Mouse (Mus musculus): ENCODE data around the gene Theg.

The Theg gene

DNA sequence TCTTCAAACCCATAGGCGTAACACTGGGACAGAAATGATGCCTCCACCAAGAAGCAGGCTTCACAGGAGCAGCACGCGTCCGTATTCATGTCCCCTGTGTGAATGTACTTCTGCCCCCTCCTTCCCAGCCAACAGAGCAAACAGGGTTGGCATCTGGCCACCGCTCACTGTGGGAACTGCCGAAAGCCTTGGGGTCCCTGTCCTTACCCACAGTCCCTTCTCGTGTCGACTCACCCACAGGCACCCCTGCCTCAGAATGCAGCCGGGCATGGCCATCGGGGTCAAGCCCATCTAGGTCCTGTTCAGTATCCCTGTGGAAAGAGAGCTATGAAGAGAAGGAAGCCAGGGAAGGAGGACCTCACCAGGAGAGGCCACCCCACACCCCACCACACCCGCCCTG lies 45.0 kb downstream of the Theg start:
- Histone ChIP-seq H3K27me3 (ENCODE audit: insufficient read depth, low read length) (no peaks in the 10 kb centered on the region), H3K4me1 (replicated peaks; ENCODE audit: low read depth, low read length) (peaks cover 31% of the 10 kb centered on the region), H3K36me3 (ENCODE audit: insufficient read depth, low read length) (peaks cover 93% of the 10 kb centered on the region), H3K9me3 (ENCODE audit: low read length) (peaks cover 12% of the 10 kb centered on the region), H3K4me3 (replicated peaks; ENCODE audit: low read length) (no peak overlapping the region)
- TF ChIP-seq NANOG (IDR thresholded peaks at IDR 0.05; ENCODE audit: borderline replicate concordance, low read length) (no peak), POU5F1 (IDR thresholded peaks at IDR 0.05; ENCODE audit: borderline replicate concordance, low read length) (no peak), CTCF (conservative IDR thresholded peaks at IDR 0.05; ENCODE audit: low read length) (no peak)

DNA sequence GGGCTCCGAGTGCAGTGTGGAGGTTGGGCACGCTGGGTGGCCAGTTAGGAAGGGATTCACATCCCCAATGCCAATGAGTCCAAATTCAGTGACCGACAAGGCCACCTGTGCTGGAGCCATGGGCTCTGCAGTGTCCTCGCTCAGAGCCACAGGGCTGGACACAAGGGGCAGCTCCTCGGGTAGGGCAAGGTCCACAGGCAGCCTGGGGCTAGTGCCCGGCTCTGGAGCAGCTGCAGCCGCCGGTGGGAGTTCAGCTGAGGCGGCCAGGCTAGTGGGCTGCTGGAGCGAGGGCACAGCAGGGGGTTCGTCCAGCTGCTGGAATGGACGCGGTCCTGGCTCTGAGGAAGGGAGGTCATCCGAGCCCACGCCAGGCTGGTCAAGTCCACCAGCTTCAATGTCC lies 45.6 kb downstream of the Theg start:
- Histone ChIP-seq H3K4me3 (replicated peaks; ENCODE audit: low read length) (no peak overlapping the region), H3K4me1 (replicated peaks; ENCODE audit: low read depth, low read length) (peaks cover 30% of the 10 kb centered on the region), H3K36me3 (ENCODE audit: insufficient read depth, low read length) (peaks cover 86% of the 10 kb centered on the region), H3K9me3 (ENCODE audit: low read length) (peaks cover 12% of the 10 kb centered on the region), H3K27me3 (ENCODE audit: insufficient read depth, low read length) (no peaks in the 10 kb centered on the region)
- TF ChIP-seq NANOG (IDR thresholded peaks at IDR 0.05; ENCODE audit: borderline replicate concordance, low read length) (no peak), CTCF (conservative IDR thresholded peaks at IDR 0.05; ENCODE audit: low read length) (no peak), POU5F1 (IDR thresholded peaks at IDR 0.05; ENCODE audit: borderline replicate concordance, low read length) (no peak)

DNA sequence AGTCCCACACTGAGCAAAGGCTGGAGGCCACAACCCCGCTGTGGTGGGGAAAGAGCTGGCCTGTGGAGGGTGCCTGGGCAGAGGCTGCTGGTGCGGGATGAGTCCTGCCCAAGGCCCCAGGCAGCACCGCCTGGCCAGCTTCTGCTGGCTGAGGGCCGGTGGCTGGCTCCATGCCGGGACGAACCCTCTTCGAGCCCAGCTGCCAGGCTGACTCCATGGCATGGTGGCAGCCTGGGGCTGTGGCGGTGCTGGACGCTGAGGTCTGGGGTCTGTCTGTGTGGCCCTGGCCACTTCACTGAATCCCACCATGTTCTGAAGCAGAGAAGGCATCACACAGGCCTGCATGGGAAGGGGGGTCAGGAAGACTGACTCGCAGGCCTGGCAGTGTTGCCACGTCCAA lies 46.4 kb downstream of the Theg start:
- no peak for TF ChIP-seq CTCF (conservative IDR thresholded peaks at IDR 0.05; ENCODE audit: low read length)
- no peak for TF ChIP-seq NANOG (IDR thresholded peaks at IDR 0.05; ENCODE audit: borderline replicate concordance, low read length)
- TF ChIP-seq POU5F1 (IDR thresholded peaks at IDR 0.05; ENCODE audit: borderline replicate concordance, low read length), result no peak
- peaks cover 7% of the 10 kb centered on the region for H3K27me3 ChIP-seq (ENCODE audit: insufficient read depth, low read length)
- peaks cover 30% of the 10 kb centered on the region for H3K4me1 ChIP-seq (replicated peaks; ENCODE audit: low read depth, low read length)
- peaks cover 78% of the 10 kb centered on the region for H3K36me3 ChIP-seq (ENCODE audit: insufficient read depth, low read length)
- H3K9me3 ChIP-seq (ENCODE audit: low read length), result peaks cover 12% of the 10 kb centered on the region
- H3K4me3 ChIP-seq (replicated peaks; ENCODE audit: low read length), result peak overlapping the region; percentile 66

DNA sequence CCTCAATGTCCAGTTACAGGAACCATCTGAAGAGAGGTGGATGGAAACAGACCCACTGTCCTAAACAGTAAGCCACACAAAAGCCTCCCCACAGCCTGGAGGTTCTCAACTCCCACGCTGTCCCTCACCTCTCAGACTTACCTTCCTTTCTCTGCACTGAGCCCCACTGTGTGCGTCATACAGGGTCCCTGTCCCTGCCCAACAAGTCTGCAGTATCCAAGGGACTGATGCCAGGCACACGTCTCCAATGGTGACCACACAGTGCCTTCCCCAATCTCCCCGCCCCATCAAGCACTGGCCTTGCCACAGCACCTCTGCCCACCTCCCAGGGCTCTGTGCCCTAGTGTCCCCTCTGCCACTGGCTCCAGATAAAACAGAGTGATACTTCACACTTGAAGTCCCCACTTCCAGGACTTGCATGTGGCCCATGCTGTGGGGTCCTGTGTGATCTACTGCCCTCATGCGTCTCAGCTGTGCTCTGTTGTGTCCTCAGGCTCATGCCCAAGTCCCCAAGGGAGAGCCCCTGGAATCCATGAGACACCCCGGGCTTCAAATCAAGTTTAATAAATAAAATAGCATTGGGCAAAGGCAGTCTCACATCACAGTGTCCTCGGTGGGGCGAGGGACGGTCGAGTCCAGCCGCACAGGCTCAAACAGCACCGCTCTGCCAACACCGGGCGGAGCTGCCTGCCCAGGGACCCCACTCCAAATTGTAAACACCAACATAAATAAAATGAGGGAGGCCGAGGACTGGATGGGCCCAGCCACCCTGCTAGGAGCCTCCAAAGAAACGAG lies 47.2 kb downstream of the Theg start:
- H3K4me1 ChIP-seq (replicated peaks; ENCODE audit: low read depth, low read length), result peaks cover 30% of the 10 kb centered on the region
- H3K27me3 ChIP-seq (ENCODE audit: insufficient read depth, low read length), result peaks cover 14% of the 10 kb centered on the region
- peaks cover 70% of the 10 kb centered on the region for H3K36me3 ChIP-seq (ENCODE audit: insufficient read depth, low read length)
- peak overlapping the region; percentile 66 for H3K4me3 ChIP-seq (replicated peaks; ENCODE audit: low read length)
- TF ChIP-seq CTCF (conservative IDR thresholded peaks at IDR 0.05; ENCODE audit: low read length) (no peak), NANOG (IDR thresholded peaks at IDR 0.05; ENCODE audit: borderline replicate concordance, low read length) (no peak), POU5F1 (IDR thresholded peaks at IDR 0.05; ENCODE audit: borderline replicate concordance, low read length) (no peak)
- peaks cover 11% of the 10 kb centered on the region for H3K9me3 ChIP-seq (ENCODE audit: low read length)

DNA sequence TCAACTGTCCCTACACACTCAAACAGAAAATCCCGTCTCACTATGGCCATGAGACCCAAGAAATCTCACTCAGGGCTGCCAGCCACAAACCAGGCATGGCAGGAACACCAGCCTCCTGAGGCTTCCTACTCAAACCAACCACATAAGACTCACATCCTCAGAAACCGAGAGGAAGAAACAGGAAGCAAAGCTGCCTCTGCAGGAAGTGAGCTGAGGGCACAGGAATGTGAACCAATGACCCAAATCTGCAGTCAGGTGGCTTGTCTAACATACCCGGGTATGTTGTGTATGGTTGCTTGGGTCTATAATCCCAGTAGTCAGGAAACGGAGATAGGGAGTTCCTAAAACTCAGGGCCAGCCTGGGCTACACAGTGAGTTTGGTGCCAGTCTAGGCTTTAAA lies 48.3 kb downstream of the Theg start:
- H3K9me3 ChIP-seq (ENCODE audit: low read length), result peaks cover under 1% of the 10 kb centered on the region; the same call in 1 of the 2 replicates
- peaks cover 60% of the 10 kb centered on the region for H3K36me3 ChIP-seq (ENCODE audit: insufficient read depth, low read length)
- H3K27me3 ChIP-seq (ENCODE audit: insufficient read depth, low read length), result peaks cover 25% of the 10 kb centered on the region
- H3K4me3 ChIP-seq (replicated peaks; ENCODE audit: low read length), result no peak overlapping the region
- peaks cover 39% of the 10 kb centered on the region for H3K4me1 ChIP-seq (replicated peaks; ENCODE audit: low read depth, low read length)
- TF ChIP-seq POU5F1 (IDR thresholded peaks at IDR 0.05; ENCODE audit: borderline replicate concordance, low read length) (no peak), CTCF (conservative IDR thresholded peaks at IDR 0.05; ENCODE audit: low read length) (no peak), NANOG (IDR thresholded peaks at IDR 0.05; ENCODE audit: borderline replicate concordance, low read length) (no peak)

DNA sequence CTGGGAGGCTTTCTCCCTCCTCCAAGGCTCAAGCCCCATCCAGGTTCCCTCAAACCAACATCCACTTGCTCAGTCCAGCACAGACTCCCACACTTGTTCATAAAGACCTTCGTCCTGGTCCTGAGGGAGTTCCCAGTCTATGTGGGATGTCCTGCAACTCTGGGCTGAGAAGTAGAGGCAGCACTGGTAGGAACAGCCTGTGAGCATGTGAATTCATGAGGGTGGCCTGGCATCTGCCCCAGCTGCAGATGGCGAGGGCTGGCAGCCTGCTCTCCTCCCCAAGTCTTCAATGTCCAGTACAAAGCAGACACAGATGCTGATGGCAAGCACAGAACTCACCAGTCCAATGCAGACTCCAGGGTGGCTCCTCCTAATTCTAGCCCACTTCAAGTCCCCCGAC lies 48.8 kb downstream of the Theg start:
- Histone ChIP-seq H3K4me3 (replicated peaks; ENCODE audit: low read length) (no peak overlapping the region), H3K27me3 (ENCODE audit: insufficient read depth, low read length) (peaks cover 27% of the 10 kb centered on the region), H3K4me1 (replicated peaks; ENCODE audit: low read depth, low read length) (peaks cover 43% of the 10 kb centered on the region), H3K9me3 (ENCODE audit: low read length) (no peaks in the 10 kb centered on the region), H3K36me3 (ENCODE audit: insufficient read depth, low read length) (peaks cover 54% of the 10 kb centered on the region)
- TF ChIP-seq CTCF (conservative IDR thresholded peaks at IDR 0.05; ENCODE audit: low read length) (no peak), NANOG (IDR thresholded peaks at IDR 0.05; ENCODE audit: borderline replicate concordance, low read length) (no peak)

DNA sequence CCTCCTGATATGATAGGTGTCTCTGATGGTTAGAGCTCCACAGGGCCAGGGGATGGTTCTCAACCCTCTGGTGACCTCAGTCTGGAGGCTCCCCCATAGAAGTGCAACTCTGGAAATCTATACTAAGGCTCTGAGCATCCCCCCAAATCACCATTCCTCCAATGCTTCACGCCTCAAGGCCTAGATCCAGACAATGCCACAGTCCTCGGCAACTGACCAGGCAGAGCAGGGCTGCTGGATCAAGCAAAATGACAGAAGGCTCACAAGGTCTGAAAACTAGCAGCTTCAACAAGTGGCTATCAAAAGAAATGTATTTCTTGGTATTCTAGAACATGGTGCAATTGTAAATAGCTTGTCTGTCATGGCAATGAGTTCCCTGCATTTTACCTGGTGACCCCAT lies 49.4 kb downstream of the Theg start:
- Histone ChIP-seq H3K4me3 (replicated peaks; ENCODE audit: low read length) (no peak overlapping the region), H3K4me1 (replicated peaks; ENCODE audit: low read depth, low read length) (peaks cover 44% of the 10 kb centered on the region), H3K9me3 (ENCODE audit: low read length) (no peaks in the 10 kb centered on the region), H3K36me3 (ENCODE audit: insufficient read depth, low read length) (peaks cover 49% of the 10 kb centered on the region), H3K27me3 (ENCODE audit: insufficient read depth, low read length) (peaks cover 33% of the 10 kb centered on the region)
- no peak for TF ChIP-seq CTCF (conservative IDR thresholded peaks at IDR 0.05; ENCODE audit: low read length)

DNA sequence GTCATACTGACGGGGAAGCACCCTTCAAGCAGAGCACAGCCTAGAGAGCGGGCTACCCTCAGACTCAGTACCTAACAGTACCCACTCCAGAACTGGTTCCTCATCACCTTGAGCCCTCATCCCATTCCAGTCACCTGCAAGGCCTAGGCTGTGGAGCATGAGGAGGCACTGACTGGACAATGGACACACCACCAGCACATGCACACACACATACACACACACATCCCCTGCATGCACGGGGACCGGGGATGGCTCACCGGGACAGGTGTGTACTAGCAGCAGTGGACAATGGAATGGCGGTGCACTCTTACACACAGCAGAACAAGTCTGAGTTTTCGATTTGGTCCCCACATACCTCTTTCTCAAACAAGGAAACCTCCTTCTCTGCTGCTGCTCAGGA lies 49.9 kb downstream of the Theg start:
- Histone ChIP-seq H3K4me3 (replicated peaks; ENCODE audit: low read length) (no peak overlapping the region), H3K9me3 (ENCODE audit: low read length) (no peaks in the 10 kb centered on the region), H3K27me3 (ENCODE audit: insufficient read depth, low read length) (peaks cover 38% of the 10 kb centered on the region), H3K4me1 (replicated peaks; ENCODE audit: low read depth, low read length) (peaks cover 47% of the 10 kb centered on the region), H3K36me3 (ENCODE audit: insufficient read depth, low read length) (peaks cover 44% of the 10 kb centered on the region)
- TF ChIP-seq CTCF (conservative IDR thresholded peaks at IDR 0.05; ENCODE audit: low read length) (no peak), POU5F1 (IDR thresholded peaks at IDR 0.05; ENCODE audit: borderline replicate concordance, low read length) (no peak), NANOG (IDR thresholded peaks at IDR 0.05; ENCODE audit: borderline replicate concordance, low read length) (no peak)
